Mouse (Mus musculus): ENCODE results near the gene Trim44.
A peak's percentile ranks its signal among the peaks of the same experiment; 100 is the strongest.

- TF ChIP-seq SMC3 (IDR thresholded peaks at IDR 0.05; ENCODE audit: low read depth, low read length): no peak
- no peak for TF ChIP-seq E2F4 (IDR thresholded peaks at IDR 0.05; ENCODE audit: borderline replicate concordance, low read depth, low read length)
- no peak for TF ChIP-seq UBTF (IDR thresholded peaks at IDR 0.05; ENCODE audit: borderline replicate concordance, insufficient read depth, low read depth, low read length)
- TF ChIP-seq RCOR1 (IDR thresholded peaks at IDR 0.05; ENCODE audit: low read depth, low read length): peak; percentile 93
- TF ChIP-seq USF2 (IDR thresholded peaks at IDR 0.05; ENCODE audit: borderline replicate concordance in 1 of 2, insufficient read depth in 1 of 2, low read depth in 1 of 2, low read length in 2 of 2): no peak
- TF ChIP-seq NELFE (IDR thresholded peaks at IDR 0.05; ENCODE audit: low read depth, low read length): no peak
- 0 out of 2 replicates have a peak, but pooled peaks have one; percentile 20 for TF ChIP-seq USF1 (IDR thresholded peaks at IDR 0.05; ENCODE audit: low read depth, low read length)
- no peak for TF ChIP-seq POLR2A (IDR thresholded peaks at IDR 0.05; ENCODE audit: control insufficient read depth in 1 of 2, insufficient read depth in 1 of 2, low read depth in 1 of 2, low read length in 2 of 2, poor library complexity in 1 of 2)
- TF ChIP-seq BHLHE40 (IDR thresholded peaks at IDR 0.05; ENCODE audit: borderline replicate concordance, low read depth, low read length): peak; percentile 44; the same call in 1 of the 2 replicates
- no peak for TF ChIP-seq RAD21 (IDR thresholded peaks at IDR 0.05; ENCODE audit: low read depth, low read length)
- no peak for TF ChIP-seq CTCF (IDR thresholded peaks at IDR 0.05 in 2 of 3, conservative IDR thresholded peaks at IDR 0.05 in 1 of 3; ENCODE audit: control insufficient read depth in 1 of 3, insufficient read depth in 1 of 3, low read depth in 2 of 3, low read length in 3 of 3, poor library complexity in 1 of 3, severe bottlenecking in 1 of 3)
- peak; percentile 86 for TF ChIP-seq MXI1 (IDR thresholded peaks at IDR 0.05; ENCODE audit: low read depth, low read length)
Observed at GRCm38 (mm10) chr2:102364565-102365200, 42.9 kb downstream of the Trim44 start.
